Mouse (Mus musculus) liver, adult 2 months (tissue): Measurements from ENCODE around the gene Alkbh3. TPM values are rescaled to one million over a fixed set of nuclear protein-coding genes. Genes with fewer than 3 reads are reported as not detected.

Experiments used
- DNase-seq: peaks from one replicate; pipeline ENCODE4 v3.0.0-alpha.2; 2011; ENCODE audit warnings: low read depth, low spot score; ENCODE audit errors: extremely low read depth
- H3K27ac ChIP-seq: fragments of 200-500 bp; replicated peaks from 2 replicates; pipeline ENCODE4 v1.5.1; 2012; ENCODE audit warnings: low read depth, mild to moderate bottlenecking, control low read depth, inconsistent platforms, low read length; ENCODE audit not compliant: insufficient read depth
- H3K27me3 ChIP-seq: fragments of 200-500 bp; 2 replicates; pipeline ENCODE4 v1.6.1; 2012; ENCODE audit warnings: mild to moderate bottlenecking, moderate library complexity, low read length, inconsistent platforms; ENCODE audit not compliant: control insufficient read depth, insufficient read depth
- H3K36me3 ChIP-seq: fragments of 200-500 bp; 2 replicates; pipeline ENCODE4 v1.6.1; 2012; ENCODE audit warnings: low read length, inconsistent platforms; ENCODE audit not compliant: control insufficient read depth, insufficient read depth
- H3K4me1 ChIP-seq: fragments of 200-500 bp; 2 replicates; pipeline ENCODE4 v1.6.1; 2011; ENCODE audit warnings: low read length; ENCODE audit not compliant: control insufficient read depth, insufficient read depth
- H3K4me3 ChIP-seq: fragments of 200-500 bp; 2 replicates; pipeline ENCODE4 v1.5.1; 2011; ENCODE audit warnings: low read depth, mild to moderate bottlenecking, control low read depth, low read length, moderate library complexity; ENCODE audit not compliant: insufficient read depth
- H3K79me2 ChIP-seq: fragments of 200-500 bp; 2 replicates; pipeline ENCODE4 v1.6.1; 2012; ENCODE audit warnings: inconsistent platforms, mild to moderate bottlenecking, low read length, moderate library complexity; ENCODE audit not compliant: control insufficient read depth, insufficient read depth
- H3K9ac ChIP-seq: fragments of 200-500 bp; 2 replicates; pipeline ENCODE4 v1.6.1; 2012; ENCODE audit warnings: low read depth, mild to moderate bottlenecking, control low read depth, inconsistent platforms, low read length
- CTCF ChIP-seq: fragments of 200-500 bp; IDR thresholded peaks from 2 replicates; pipeline ENCODE4 v1.5.1; 2011; ENCODE audit warnings: low read depth, low read length, control low read depth
- POLR2A ChIP-seq: fragments of 200-500 bp; IDR thresholded peaks from 2 replicates; pipeline ENCODE4 v1.6.1; 2011; ENCODE audit warnings: low read length, control low read depth; ENCODE audit not compliant: insufficient read depth; ENCODE audit errors: extremely low read depth
- WGBS: fragments of 180-500 bp; shearing (Covaris S2); methylation state at CpG from one replicate; pipeline ENCODE4 v1.1.7; 2018; 5-methylcytosine and 5-hydroxymethylcytosine counted together
- polyA plus RNA-seq: library from polyadenylated mRNA; depleted of rRNA; stranded (reverse); fragments of >200 nt; gene quantifications from 2 replicates; pipeline ENCODE4 v1.2.3, GENCODE M21; 2012
- total RNA-seq: library from RNA; depleted of rRNA; stranded (reverse); fragments of >200 nt; gene quantifications from 2 replicates; pipeline ENCODE4 v1.2.3, GENCODE M21; 2014

The Alkbh3 gene
- total and polyA plus RNA-seq, 2 experiments, result 24.9 to 33.6 TPM

- 85% methylated on average over 5 of the region's 5 CpGs for WGBS
Measured at GRCm38 (mm10) chr2:94049471-94050176, 39.0 kb upstream of the Alkbh3 start.

GRCm38 (mm10) chr2:94048733-94049470 is 38.3 kb upstream of the Alkbh3 start:
- TF ChIP-seq CTCF (no peak), POLR2A (no peak)
- no peaks in the 10 kb centered on the region; the same call in 1 of the 2 replicates for H3K79me2 ChIP-seq
- 84% methylated on average over 5 of the region's 5 CpGs for WGBS
- no peak overlapping the region for H3K27ac ChIP-seq
- H3K4me3 ChIP-seq, result no peak overlapping the region
- peaks cover 27% of the 10 kb centered on the region for H3K4me1 ChIP-seq
- H3K36me3 ChIP-seq, result peaks cover 4% of the 10 kb centered on the region
- H3K27me3 ChIP-seq, result no peaks in the 10 kb centered on the region
- no peak for DNase-seq
- H3K9ac ChIP-seq, result no peak overlapping the region

More at GRCm38 (mm10) chr2:94049471-94050176, 39.0 kb upstream of the Alkbh3 start:
- H3K9ac ChIP-seq, result no peak overlapping the region
- no peak for TF ChIP-seq CTCF
- no peak for TF ChIP-seq POLR2A
- H3K79me2 ChIP-seq, result no peaks in the 10 kb centered on the region; the same call in 1 of the 2 replicates
- peaks cover 27% of the 10 kb centered on the region for H3K4me1 ChIP-seq
- no peak for DNase-seq
- no peaks in the 10 kb centered on the region for H3K27me3 ChIP-seq
- peaks cover 4% of the 10 kb centered on the region for H3K36me3 ChIP-seq
- H3K27ac ChIP-seq, result no peak overlapping the region
- no peak overlapping the region for H3K4me3 ChIP-seq

DNA sequence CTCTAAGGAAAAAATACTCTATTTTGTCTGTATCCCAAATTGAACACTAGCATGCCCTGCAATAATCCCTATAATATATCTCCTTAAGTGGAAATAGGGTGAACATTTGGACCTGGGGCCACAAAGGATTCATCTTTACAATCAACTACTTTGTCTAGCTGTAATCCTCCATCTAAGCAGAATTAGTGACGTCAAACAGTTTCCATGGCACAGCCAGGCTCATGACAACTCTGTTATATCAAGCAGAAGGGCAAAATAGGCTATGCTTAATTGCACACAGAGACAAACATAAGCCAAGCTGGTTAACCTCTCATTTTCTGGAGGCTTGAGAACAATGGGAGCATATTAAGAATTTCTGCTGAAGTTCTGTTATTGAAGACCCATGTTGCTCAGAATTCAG is 37.7 kb upstream of the Alkbh3 start:
- Histone ChIP-seq H3K4me3 (no peak overlapping the region), H3K4me1 (peaks cover 32% of the 10 kb centered on the region), H3K27me3 (no peaks in the 10 kb centered on the region), H3K27ac (no peak overlapping the region), H3K36me3 (peaks cover 4% of the 10 kb centered on the region), H3K79me2 (no peaks in the 10 kb centered on the region; the same call in 1 of the 2 replicates), H3K9ac (no peak overlapping the region)
- 72% methylated on average over 1 of the region's 1 CpGs for WGBS
- no peak for DNase-seq
- TF ChIP-seq CTCF, result no peak
- no peak for TF ChIP-seq POLR2A

- no peak for TF ChIP-seq POLR2A
- no peak for TF ChIP-seq CTCF
- Histone ChIP-seq H3K4me3 (no peak overlapping the region), H3K27me3 (no peaks in the 10 kb centered on the region), H3K36me3 (0 out of 2 replicates have a peak, but pooled peaks cover 2% of the 10 kb centered on the region), H3K4me1 (peaks cover 47% of the 10 kb centered on the region), H3K9ac (no peak overlapping the region), H3K27ac (peak overlapping the region; percentile 37), H3K79me2 (peaks cover 2% of the 10 kb centered on the region; the same call in 1 of the 2 replicates)
- WGBS, result 59% methylated on average over 6 of the region's 6 CpGs
- no peak for DNase-seq
Measured at GRCm38 (mm10) chr2:94045411-94046090, 34.9 kb upstream of the Alkbh3 start.

DNA sequence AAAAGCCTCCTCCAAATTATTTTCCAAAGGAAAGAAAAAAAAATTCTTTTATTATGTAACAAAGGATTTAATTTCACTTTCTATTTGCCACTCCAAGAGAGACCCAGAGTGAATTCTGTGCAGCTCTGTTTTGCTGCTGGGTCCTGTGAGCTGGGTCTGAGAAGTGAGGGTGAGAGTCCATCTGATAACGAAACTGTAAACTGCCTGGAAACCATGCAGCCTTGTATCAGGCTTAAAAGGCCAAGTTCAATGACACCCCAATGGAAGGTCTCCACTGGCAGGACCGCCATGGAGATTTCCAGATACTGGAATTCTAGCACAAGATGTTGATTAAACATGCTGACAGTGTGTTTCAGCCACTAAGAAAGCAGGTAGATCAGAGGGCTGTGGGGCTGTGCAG is 33.6 kb upstream of the Alkbh3 start:
- H3K27ac ChIP-seq, result peak overlapping the region; percentile 22
- H3K79me2 ChIP-seq, result 0 out of 2 replicates have a peak, but pooled peaks cover 2% of the 10 kb centered on the region
- TF ChIP-seq CTCF (no peak), POLR2A (no peak)
- WGBS, result 21% methylated on average over 2 of the region's 2 CpGs
- no peak overlapping the region for H3K9ac ChIP-seq
- peak; percentile 94 for DNase-seq
- H3K4me1 ChIP-seq, result peaks cover 43% of the 10 kb centered on the region
- no peak overlapping the region for H3K4me3 ChIP-seq
- H3K27me3 ChIP-seq, result no peaks in the 10 kb centered on the region
- peaks cover 4% of the 10 kb centered on the region; the same call in 1 of the 2 replicates for H3K36me3 ChIP-seq
